Mouse (Mus musculus) forelimb bud, embryonic 11.5 days (tissue): ENCODE measurements around the gene Gnb2.

Experiments used
- DNase-seq: peaks from one replicate; pipeline ENCODE4 v3.0.0-alpha.2; 2012; ENCODE audit warnings: low read depth, low spot score

Gnb2 gene

DNA sequence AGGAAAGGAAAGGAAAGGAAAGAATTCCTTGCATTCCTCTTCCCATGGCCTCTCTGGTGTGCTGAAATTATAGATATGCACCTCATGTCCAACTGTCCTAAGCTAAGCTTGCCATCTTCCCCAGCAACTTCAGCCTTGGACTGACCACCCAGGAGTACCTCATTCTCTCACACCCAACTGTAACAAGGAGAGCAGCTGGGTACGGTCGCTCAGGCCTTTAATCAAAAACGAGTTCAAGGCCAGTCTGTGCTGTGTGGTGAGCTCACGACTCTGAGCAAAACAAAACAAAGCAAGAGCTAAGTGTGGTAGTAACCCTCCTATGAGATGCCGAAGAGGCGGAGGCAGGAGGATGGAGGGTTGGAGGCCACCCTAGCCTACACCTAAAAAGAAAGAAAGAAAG lies 7.7 kb upstream of the Gnb2 start:
- DNase-seq, result no peak

DNA sequence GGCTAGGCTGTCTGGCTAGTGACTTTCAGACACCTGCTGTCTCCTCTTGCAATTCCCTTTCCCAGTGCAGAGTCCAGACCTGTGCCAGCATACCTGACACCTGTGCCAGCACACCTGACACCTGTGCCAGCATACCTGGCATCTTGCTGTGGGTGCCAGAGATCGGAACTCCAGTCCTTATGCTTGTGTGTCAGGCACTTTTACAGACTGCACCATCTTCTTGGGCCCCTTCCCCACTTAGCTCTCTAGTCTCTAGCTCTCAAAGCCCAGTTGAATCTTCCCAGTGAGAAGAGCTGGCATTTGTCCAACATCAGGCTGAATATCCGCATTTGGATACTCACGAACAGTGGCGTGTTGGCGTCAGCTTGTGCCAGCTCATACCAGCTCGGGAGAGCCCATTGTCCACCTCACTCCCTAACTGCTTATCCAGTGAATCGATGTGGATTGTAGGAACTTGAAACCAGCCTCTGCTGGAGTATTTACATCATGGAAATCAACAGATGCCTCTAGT lies 6.0 kb upstream of the Gnb2 start:
- no peak for DNase-seq

DNA sequence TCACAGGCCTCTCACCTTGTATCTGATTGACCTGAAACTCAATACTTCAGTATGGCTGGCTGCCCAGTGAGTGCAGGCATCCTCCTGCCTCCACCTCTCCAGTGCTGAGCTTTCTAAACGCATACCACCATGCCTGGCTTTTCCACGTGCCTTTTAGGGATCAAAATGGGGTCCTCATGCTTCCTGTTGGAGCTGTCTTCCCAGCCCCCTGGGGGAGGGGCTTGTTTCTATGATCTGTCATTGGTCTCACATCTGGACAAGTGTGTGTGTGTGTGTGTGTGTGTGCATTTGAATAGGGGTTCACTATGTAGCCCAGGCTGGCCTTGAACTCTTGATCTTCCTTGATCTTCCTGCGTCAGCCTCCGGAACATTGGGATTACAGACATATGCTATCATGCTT lies 4.2 kb upstream of the Gnb2 start:
- DNase-seq, result no peak

DNA sequence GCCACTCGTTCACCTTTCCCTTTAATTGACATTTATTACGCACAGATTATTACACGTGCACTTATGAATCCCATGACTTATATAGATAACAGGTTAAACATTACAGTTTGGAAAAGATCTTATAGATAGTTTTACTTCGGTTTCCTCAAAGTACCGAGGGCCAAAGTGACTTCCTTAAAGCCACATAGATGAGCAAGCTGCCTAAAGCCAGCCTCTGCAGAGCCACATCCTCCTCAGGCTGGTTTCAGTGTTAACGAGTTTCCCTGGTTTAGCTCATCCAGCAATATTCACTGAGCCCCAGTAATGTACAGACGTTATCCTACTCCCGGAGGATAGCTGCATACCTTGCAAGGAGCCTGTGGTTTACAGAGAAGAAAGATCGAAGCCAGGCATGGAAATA lies 2.0 kb upstream of the Gnb2 start:
- no peak for DNase-seq

DNA sequence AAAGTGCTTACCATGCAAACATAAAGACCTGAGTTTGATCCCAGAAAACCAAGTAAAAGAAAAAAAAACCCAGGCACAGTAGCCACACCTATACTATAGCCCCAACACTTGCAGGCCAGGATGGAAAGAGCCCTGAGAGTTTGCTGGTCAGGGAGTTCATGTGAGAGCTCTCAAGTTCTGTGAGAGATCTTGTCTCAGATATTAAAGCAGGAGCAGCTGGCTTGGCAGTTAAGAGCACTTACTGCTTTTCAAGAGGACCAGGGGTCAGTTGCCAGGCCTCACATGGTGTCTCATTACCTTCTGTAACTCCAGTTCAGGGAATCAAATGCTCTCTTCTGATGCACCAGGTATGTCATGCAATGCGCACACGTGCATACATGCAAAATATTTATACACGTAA lies 1.5 kb upstream of the Gnb2 start:
- DNase-seq, result no peak

DNA sequence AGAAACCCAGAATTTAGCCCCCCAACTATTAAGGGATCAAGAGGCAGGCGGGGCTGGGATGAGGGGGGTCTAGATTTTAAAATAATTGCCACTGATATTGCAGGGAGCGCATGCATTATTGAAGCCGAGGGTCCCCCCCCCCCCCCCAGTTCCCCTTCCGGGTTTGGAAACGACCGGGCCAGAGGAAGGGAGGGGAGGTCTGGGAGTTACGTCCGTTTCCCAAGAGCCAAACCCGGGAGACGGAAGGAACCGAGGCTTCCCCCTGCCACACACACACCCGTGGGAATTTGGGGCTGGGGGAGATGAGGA lies 548 bp downstream of the Gnb2 start:
- DNase-seq, result no peak

DNA sequence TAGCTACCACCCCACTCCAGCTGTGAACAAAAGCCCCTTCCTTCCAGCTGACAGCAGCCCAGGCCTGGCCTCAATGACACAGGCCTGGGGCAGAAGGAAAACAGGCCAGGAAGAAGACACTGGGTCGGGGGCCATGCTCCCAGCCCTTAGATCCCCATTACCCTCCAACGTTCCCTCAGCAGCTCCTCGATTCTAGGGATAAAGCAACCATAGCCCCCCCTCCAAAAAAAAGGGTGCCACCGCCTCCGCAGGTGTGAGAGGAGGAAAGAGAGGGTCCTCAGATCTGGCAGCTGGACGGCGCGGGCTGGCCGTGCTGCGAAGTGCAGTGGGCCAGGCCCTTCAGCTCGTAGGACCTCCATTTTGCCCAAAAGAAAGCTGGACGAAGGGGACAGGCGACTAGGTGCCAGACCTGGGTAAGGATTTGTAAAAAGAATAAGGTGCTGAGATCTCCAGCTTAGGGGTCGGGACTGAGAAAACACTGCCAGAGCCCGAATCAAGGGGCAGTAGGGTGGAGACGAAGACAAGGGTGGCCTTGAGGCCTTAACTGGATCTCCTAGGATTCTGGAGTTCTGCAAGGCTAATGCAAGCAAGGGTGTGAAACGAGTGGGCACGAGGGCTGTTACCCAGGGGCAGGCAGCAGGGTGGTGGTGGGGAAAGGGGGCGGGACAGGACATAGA lies 1.0 kb downstream of the Gnb2 start:
- DNase-seq, result no peak

DNA sequence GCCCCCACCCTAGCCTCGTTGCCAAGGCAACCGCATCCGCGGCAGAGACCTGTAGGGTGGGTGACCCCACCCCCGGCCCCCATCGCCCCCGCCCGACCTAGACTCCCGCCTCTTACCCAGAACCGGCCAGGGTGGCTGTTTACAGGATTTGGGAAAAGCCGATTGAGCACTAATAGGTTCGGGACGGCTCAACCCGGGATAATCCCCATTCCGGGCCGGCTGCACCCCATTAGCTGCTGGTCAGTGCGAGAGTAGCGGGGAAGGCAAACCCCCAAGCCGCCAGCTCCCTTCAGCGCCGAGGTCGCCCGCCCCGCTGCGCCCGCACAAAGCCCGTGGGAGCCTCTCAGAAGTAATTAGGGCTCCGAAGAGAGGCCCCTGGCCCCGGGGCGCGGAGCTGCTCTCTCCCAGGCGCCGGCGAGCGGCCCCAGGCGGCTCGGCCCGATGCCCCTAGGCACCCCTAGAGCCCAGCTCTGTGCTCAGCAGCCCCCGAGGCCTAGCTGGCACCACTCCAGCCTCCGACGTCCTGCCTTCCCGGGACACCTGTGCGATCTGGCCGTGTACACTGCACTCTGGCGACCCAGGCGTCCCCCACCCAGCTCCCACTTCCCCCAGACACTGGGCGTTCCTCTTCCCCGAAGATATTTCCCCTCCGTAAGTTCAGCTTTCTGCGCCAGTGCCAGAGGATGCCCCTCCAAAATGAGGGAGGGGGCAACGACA lies 1.7 kb downstream of the Gnb2 start:
- DNase-seq, result no peak

DNA sequence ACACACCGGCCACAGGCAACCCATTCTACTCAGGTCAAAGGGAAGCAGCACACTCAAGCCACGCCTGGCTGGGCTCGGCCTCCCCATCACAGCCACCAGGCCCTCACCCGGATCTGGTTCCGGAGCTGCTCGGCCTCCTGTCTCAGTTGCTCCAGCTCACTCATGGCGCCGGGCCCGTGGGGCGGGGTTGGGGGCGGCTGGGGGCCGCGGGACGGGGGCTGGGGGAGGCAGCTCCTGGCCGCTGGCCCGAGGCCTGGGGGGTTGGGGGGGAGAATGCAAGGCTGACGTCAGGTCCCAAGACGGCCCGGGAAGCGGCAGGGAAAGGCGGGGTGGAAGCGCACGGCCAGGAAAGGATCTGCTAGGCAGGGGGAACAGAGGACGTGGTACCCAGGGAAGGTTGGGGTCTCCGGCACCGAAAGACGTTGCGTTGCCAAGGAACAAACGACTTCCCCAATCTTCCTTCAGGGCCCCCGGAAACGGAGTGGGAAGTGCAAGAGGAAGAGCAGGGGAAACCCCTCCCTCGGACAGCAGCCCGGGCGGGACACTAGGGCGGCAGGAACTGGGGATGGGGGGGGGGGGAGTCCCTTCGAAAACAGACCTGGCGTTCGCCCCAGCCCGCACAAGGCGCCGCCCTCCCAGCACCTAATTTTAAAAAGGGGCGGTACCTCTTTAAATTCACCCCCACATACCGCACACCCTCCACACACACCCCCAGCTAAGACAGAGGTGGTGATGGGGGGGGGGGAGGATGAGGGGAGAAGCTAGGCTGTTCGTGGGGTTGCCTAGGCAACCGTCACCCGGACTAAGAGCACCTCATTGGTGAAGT lies 2.5 kb downstream of the Gnb2 start:
- peak; percentile 77 for DNase-seq

DNA sequence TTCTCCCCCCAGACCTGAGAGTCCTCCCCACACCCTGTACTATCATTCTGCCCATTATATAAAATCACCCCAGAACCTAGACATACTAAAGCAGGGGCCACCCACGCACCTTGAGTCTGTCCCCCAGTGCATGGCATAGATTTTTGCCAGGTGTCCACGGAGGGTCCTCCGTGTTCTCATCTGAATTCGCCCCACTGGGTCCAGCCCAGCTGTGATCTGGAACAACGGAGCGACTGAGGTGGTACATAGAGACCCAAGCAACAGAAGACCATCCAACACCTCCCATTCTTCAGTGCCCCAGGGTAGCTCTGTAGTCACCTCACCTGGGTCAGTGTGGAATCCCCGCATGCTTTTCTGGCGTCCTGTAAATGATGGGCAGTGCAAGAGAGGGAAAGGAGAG lies 3.2 kb downstream of the Gnb2 start:
- DNase-seq, result no peak

DNA sequence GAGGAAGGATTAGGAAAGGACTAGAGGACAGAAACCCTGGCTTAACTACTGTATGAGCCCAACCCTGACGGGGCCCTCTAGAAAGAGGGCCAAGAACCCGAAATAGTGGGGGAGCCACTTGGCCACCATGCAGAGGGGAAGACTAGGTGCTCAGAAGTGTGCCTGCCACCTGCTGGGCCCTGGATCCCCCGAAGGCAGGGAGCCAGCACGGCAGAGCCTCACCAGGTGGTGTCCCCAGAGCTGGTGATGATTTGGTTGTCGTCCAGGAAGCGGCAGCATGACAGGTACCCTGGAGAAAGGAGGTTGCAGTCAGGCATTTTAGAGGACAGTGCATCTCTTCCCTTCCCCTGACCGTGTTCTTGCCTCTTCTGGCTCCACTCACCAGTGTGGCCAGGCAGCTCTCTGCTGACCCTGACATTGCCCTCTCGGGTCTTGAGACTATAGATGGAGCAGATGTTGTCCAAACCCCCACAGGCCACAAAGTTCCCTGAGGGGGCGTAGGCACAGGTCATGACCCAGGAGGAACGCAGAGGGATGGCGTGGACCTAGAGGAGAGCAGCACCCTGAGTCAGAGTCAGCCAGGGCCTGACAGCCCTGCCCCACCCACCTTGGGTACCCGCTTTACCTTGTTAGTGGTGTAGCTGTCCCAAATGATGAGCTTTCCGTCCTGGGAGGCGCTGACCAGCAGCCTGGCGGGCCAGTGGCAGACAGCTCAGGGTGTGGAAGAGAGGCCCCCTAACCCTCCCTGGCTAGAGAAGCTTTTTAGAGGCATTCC lies 3.9 kb downstream of the Gnb2 start:
- DNase-seq, result no peak

DNA sequence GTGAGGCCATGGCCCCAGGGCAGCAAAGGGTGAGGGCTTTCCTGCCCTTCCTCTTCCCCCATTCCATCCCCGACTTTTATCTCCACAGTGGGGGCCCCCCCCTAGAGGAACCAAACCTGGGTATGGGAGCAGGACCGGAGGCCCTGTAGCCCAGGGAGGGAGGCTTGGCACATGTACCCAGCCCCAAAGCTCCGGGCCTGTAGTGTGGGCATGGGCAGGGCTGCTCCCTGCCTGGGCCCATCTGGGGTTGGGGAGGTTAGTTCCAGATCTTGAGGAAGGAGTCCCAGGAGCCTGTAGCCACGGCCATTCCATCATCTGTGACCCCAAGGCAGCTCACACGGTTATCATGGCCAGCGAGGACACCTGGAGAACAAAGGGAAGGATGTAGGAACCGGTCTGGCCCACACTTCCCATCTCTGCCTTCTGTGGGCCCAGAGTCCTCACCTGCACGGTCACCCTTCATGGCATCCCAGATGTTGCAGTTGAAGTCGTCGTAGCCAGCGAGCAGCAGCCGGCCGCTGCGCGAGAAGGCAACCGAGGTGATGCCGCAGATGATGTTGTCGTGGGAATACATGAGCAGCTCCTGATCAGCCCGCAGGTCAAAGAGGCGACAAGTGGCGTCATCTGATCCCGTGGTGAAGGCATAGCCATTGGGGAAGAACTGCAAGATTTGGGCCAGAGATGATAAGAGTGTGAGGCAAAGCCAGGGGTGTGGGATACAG lies 4.9 kb downstream of the Gnb2 start:
- DNase-seq, result no peak

DNA sequence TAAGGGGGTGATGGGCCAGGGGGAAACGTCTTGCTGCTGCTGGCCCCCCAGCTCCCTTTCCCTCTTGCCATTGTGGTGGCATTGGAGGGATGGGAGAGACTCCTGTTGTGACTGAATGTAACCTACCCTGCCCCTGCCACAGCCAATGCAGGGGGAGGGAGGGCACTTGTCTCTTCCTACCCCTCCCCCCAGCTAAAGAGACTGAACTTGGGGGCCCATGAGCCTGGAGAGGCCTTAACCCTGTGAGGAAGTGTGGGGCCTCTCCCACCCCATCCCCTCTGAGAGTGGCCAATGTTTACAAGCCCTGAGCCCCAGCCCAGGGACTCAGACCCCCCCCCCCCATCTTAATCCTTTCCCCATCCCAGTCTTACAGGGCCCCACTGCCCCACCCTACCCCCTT lies 5.9 kb downstream of the Gnb2 start:
- DNase-seq, result no peak

DNA sequence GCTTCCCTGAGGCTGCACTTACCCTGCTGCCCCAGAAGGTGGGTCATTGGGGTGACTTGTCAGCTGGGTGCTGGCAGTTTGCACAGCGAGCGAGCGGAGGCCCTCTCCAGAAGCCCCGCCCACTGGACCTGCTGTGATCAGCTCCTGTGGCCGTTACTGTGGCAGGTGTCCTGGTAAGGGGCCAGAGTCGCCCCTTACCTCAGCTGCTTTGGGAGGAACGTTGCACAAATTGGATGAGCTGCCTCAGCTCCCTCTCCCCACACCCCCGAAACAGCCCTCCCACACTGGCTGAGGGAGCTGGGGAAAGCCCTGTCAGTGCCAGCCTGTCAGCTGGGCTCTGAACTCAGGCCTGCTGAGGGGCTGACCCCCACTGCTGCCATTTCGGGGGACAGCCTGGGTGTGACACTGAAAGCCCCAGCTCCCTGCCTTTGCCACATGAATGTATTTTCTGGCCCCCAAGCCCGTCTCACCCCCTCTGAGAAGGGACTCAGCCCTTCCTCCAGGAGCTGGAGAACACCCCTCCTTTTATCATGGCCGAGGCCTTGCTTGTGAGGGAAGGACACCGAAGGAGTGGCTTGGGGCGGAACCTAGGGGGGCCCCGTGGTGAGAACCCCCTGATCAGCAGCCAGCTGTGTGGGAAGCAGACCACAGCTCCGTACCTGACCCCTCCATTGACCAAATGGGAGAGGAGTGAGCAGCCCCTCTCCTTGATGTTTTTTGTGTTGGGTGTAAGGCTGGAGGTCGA lies 6.9 kb downstream of the Gnb2 start:
- DNase-seq, result no peak

DNA sequence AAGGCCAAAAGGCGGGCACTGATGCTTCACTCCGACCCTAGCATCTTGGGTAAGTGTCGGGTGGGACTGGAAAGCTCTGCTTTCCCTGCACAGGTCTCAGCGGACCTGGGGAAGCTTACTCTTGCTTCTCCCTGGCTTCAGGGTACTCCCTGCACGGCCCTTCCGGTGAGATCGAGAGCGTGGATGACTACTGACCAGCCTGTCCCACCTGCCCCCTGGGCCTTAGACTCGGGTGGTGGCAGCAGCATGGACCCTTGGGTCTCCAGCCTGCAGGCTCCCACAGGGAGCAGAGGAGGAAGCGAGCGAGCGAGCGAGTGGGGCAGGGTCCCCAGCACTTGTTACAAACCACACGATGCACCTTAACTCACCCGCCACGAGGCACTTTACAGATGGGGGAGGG lies 7.8 kb downstream of the Gnb2 start:
- no peak for DNase-seq

DNA sequence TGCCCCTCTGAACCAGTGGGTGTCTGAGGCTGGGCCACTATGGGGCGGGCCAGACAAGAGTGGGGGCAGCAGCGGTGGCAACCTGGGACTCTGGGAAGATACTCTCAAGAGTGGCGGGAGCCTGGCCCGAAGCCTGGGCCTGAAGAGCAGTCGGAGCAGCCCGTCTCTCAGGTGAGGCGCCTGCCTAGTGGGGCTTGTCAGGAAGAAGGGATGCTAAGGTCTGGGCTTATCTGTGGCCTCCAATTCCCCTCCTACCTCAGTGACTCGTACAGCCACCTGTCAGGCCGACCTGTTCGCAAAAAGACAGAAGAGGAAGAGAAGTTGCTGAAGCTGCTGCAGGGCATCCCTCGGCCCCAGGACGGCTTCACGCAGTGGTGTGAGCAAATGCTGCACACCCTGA lies 8.6 kb downstream of the Gnb2 start:
- no peak for DNase-seq

DNA sequence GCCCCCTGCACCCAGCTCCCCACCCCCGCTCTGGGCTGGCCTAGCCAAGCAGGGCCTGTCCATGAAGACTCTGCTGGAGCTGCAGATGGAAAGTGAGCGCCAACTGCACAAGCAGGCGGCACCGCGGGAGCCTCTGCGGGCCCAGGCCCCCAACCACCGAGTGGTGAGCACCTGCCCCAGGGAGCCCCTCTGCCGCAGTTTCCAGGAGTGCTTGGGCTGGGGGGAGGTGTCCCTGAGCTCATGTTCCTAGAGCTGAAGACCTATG lies 9.1 kb downstream of the Gnb2 start:
- DNase-seq, result no peak

DNA sequence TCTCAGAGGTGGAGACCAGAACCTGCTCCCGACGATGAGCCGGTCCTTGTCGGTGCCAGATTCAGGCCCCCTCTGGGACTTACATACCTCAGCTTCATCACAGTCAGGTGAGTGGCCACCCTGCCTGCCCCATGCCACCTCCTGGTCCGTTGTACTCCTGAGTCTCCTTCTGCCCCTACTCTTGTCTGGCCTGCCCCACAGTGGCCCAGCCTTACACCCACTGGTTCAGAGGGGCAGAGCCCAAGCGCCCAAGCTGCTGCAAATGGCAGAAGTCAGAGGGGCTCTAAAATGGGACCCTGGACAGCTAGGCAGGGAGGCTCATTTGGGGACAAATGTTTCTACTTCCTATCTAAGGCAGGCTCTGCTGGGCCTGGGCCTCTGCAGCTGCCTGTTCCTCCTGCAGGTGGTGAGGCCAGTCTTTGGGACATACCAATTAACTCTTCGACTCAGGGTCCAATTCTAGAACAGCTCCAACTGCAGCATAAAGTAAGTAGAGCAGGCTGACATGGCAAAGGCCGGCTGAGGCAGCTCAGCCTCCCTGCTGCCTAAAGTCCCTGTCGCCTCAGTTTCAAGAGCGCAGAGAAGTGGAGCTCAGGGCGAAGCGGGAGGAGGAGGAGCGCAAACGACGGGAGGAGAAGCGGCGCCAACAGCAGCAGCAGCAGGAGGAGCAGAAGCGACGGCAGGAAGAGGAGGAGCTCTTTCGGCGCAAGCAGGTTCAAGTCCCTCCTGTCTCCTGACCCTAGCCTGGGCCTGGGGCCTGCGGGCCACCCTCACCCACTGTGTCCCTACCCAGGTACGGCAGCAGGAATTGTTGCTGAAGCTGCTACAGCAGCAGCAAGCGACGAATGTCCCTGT lies 9.7 kb downstream of the Gnb2 start:
- DNase-seq, result no peak

DNA sequence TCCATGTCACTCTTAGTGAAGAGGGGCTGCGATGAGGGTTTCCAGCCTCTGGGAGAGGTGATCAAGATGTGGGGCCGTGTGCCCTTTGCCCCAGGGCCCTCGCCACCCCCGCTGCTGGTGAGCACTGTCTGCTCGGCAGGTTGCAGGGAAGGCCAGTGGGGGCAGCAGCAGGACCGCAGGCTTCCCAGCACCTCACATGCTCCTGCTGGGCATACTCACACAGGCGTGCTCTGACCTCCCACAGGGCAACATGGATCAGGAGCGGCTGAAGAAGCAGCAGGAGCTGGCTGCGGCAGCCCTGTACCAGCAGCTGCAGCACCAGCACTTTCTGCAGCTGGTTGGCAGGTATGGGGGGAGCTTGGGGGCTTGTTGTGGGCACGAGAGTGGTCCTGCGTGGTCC lies 10.6 kb downstream of the Gnb2 start:
- DNase-seq, result no peak

DNA sequence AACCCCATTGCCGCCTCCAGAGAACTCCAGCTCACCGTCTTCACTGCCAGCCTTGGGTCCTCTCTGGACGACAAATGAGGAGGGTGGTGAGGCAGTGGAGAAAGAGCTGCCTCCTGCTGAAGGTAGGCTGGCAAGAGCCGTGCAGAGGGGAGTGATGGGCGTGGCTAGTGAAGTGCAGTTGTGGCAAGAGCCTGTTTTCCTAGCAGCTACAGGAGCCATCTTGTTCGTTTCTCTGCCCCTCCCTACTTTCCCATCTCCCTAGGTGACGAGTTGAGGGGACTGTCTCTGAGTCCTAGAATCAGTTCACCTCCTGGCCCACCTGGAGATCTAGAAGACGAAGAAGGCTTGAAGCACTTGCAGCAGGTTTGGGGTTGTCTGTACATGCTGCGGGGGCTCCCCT lies 11.4 kb downstream of the Gnb2 start:
- DNase-seq, result no peak
